Mouse (Mus musculus) midbrain, postnatal 0 days (tissue): ENCODE results near the gene Sulf2. TPM values are rescaled to one million over a fixed set of nuclear protein-coding genes. Genes with fewer than 3 reads are reported as not detected.

Source experiments
- ATAC-seq: fragments of 200-750 bp; cut with Nextera tagmentation; 2 replicates; pipeline ENCODE4 v1.8.0; 2017; ENCODE audit warnings: moderate number of reproducible peaks, mild to moderate bottlenecking, moderate TSS enrichment, moderate library complexity; ENCODE audit not compliant: low FRiP score
- DNase-seq: peaks from one replicate; pipeline ENCODE4 v3.0.0-alpha.2; 2015; ENCODE audit warnings: low spot score
- H3K27ac ChIP-seq: fragments of 300-500 bp; sonication (generic); 2 replicates; pipeline ENCODE4 v1.5.1; 2014; ENCODE audit warnings: low read depth, mild to moderate bottlenecking, low read length, mixed read lengths
- H3K27me3 ChIP-seq: fragments of 300-500 bp; sonication (generic); 2 replicates; pipeline ENCODE4 v1.6.1; 2014; ENCODE audit warnings: low read length, control low read depth, mixed read lengths; ENCODE audit not compliant: insufficient read depth
- H3K36me3 ChIP-seq: fragments of 300-500 bp; sonication (generic); 2 replicates; pipeline ENCODE4 v1.6.1; 2014; ENCODE audit warnings: low read length, control low read depth, mixed read lengths; ENCODE audit not compliant: insufficient read depth
- H3K4me1 ChIP-seq: fragments of 300-500 bp; sonication (generic); 2 replicates; pipeline ENCODE4 v1.6.1; 2014; ENCODE audit warnings: mild to moderate bottlenecking, control low read depth, antibody characterized with exemption, low read length, mixed read lengths; ENCODE audit not compliant: insufficient read depth
- H3K4me2 ChIP-seq: fragments of 300-500 bp; sonication (generic); 2 replicates; pipeline ENCODE4 v1.6.1; 2014; ENCODE audit warnings: low read depth, mild to moderate bottlenecking, low read length, mixed read lengths; ENCODE audit not compliant: poor library complexity, severe bottlenecking
- H3K4me3 ChIP-seq: fragments of 300-500 bp; sonication (generic); 2 replicates; pipeline ENCODE4 v1.5.1; 2014; ENCODE audit warnings: low read depth, mild to moderate bottlenecking, low read length, moderate library complexity
- H3K9ac ChIP-seq: fragments of 300-500 bp; sonication (generic); replicated peaks from 2 replicates; pipeline ENCODE4 v1.6.1; 2014; ENCODE audit warnings: mild to moderate bottlenecking, low read length, moderate library complexity, mixed read lengths; ENCODE audit not compliant: poor library complexity, severe bottlenecking
- H3K9me3 ChIP-seq: fragments of 300-500 bp; sonication (generic); 2 replicates; pipeline ENCODE4 v1.6.1; 2016; ENCODE audit warnings: low read length, control low read depth
- CTCF ChIP-seq: IDR thresholded peaks from 2 replicates; pipeline ENCODE4 v1.5.1; 2016; ENCODE audit warnings: antibody characterized with exemption, mild to moderate bottlenecking
- WGBS: fragments of 180-500 bp; shearing (Covaris S2); extraction: QIAGEN DNeasy Blood & Tissue Kit; methylation state at CpG from one replicate; pipeline ENCODE4 v1.1.7; 2014; 5-methylcytosine and 5-hydroxymethylcytosine counted together
- polyA plus RNA-seq: library from polyadenylated mRNA; unstranded; fragments of >200 nt; fragmentation: Nextera tagmentation; extraction: Ambion mirVana; gene quantifications from 2 replicates; pipeline ENCODE4 v1.2.1, GENCODE M21; 2015
- total RNA-seq: library from RNA; depleted of rRNA; stranded (reverse); fragments of >200 nt; gene quantifications from 2 replicates; pipeline ENCODE4 v1.2.3, GENCODE M21; 2014

Gene Sulf2
- total and polyA plus RNA-seq, 2 experiments from 2014 or later = 99.6 to 127 TPM

GRCm38 (mm10) chr2:166079231-166079630 lies 76.2 kb downstream of the Sulf2 start:
- Histone ChIP-seq H3K4me3 (no peak overlapping the region), H3K9ac (no peak overlapping the region), H3K4me2 (no peak overlapping the region), H3K27ac (no peak overlapping the region), H3K27me3 (no peaks in the 10 kb centered on the region), H3K36me3 (peaks cover 11% of the 10 kb centered on the region), H3K4me1 (no peaks in the 10 kb centered on the region), H3K9me3 (no peaks in the 10 kb centered on the region)
- 95% methylated on average over 14 of the region's 14 CpGs for WGBS
- TF ChIP-seq CTCF = no peak
- ATAC-seq (no peak), DNase-seq (no peak)

- no peak for TF ChIP-seq CTCF
- DNase-seq = no peak
- 94% methylated on average over 9 of the region's 9 CpGs for WGBS
These were observed 78.1 kb downstream of the Sulf2 start for GRCm38 (mm10) chr2:166077371-166077770.

GRCm38 (mm10) chr2:166074322-166074721 lies 81.1 kb downstream of the Sulf2 start:
- no peak for TF ChIP-seq CTCF
- no peak for ATAC-seq
- no peaks in the 10 kb centered on the region for H3K27me3 ChIP-seq
- no peak overlapping the region for H3K4me2 ChIP-seq
- H3K4me1 ChIP-seq = no peaks in the 10 kb centered on the region
- H3K27ac ChIP-seq = 0 out of 2 replicates have a peak overlapping the region, but pooled peaks have one; percentile 3
- no peak overlapping the region for H3K4me3 ChIP-seq
- H3K9me3 ChIP-seq = no peaks in the 10 kb centered on the region
- no peak overlapping the region for H3K9ac ChIP-seq
- DNase-seq = no peak
- WGBS = 58% methylated on average over 6 of the region's 6 CpGs
- peaks cover 25% of the 10 kb centered on the region for H3K36me3 ChIP-seq

More at GRCm38 (mm10) chr2:166077371-166077770, 78.1 kb downstream of the Sulf2 start:
- no peaks in the 10 kb centered on the region for H3K4me1 ChIP-seq
- ATAC-seq = no peak
- H3K36me3 ChIP-seq = peaks cover 14% of the 10 kb centered on the region
- no peak overlapping the region for H3K4me2 ChIP-seq
- no peak overlapping the region for H3K9ac ChIP-seq
- no peak overlapping the region for H3K27ac ChIP-seq
- no peak overlapping the region for H3K4me3 ChIP-seq
- H3K9me3 ChIP-seq = no peaks in the 10 kb centered on the region
- no peaks in the 10 kb centered on the region for H3K27me3 ChIP-seq

GRCm38 (mm10) chr2:166073082-166073481 lies 82.4 kb downstream of the Sulf2 start:
- H3K27ac ChIP-seq = no peak overlapping the region
- peaks cover 25% of the 10 kb centered on the region for H3K36me3 ChIP-seq
- no peak for DNase-seq

GRCm38 (mm10) chr2:166071889-166072288 lies 83.6 kb downstream of the Sulf2 start:
- no peak for DNase-seq
- peaks cover 27% of the 10 kb centered on the region for H3K36me3 ChIP-seq
- 82% methylated on average over 9 of the region's 9 CpGs for WGBS

More at GRCm38 (mm10) chr2:166073082-166073481, 82.4 kb downstream of the Sulf2 start:
- ATAC-seq = no peak
- no peak overlapping the region for H3K4me3 ChIP-seq
- no peak overlapping the region for H3K9ac ChIP-seq
- H3K4me2 ChIP-seq = no peak overlapping the region
- no peaks in the 10 kb centered on the region for H3K4me1 ChIP-seq
- H3K27me3 ChIP-seq = no peaks in the 10 kb centered on the region
- WGBS = 84% methylated on average over 10 of the region's 10 CpGs
- H3K9me3 ChIP-seq = no peaks in the 10 kb centered on the region
- TF ChIP-seq CTCF = no peak

GRCm38 (mm10) chr2:166071481-166071880 lies 84.0 kb downstream of the Sulf2 start:
- H3K27me3 ChIP-seq = no peaks in the 10 kb centered on the region
- peaks cover 30% of the 10 kb centered on the region for H3K36me3 ChIP-seq
- H3K9me3 ChIP-seq = no peaks in the 10 kb centered on the region
- no peak overlapping the region for H3K4me3 ChIP-seq
- TF ChIP-seq CTCF = no peak
- no peaks in the 10 kb centered on the region for H3K4me1 ChIP-seq
- WGBS = 93% methylated on average over 5 of the region's 5 CpGs
- H3K27ac ChIP-seq = no peak overlapping the region
- H3K9ac ChIP-seq = no peak overlapping the region
- ATAC-seq (no peak), DNase-seq (no peak)
- no peak overlapping the region for H3K4me2 ChIP-seq

More at GRCm38 (mm10) chr2:166071889-166072288, 83.6 kb downstream of the Sulf2 start:
- TF ChIP-seq CTCF = no peak
- H3K27me3 ChIP-seq = no peaks in the 10 kb centered on the region
- no peak overlapping the region for H3K4me2 ChIP-seq
- no peak overlapping the region for H3K4me3 ChIP-seq
- no peak overlapping the region for H3K27ac ChIP-seq
- no peaks in the 10 kb centered on the region for H3K4me1 ChIP-seq
- H3K9me3 ChIP-seq = no peaks in the 10 kb centered on the region
- ATAC-seq = no peak
- no peak overlapping the region for H3K9ac ChIP-seq
